Mouse (Mus musculus) neural tube, embryonic 14.5 days (tissue): ENCODE results near the gene Galntl5. TPM values are rescaled to one million over a fixed set of nuclear protein-coding genes. Genes with fewer than 3 reads are reported as not detected.
"Not testable (repeated sequence)": the region's sequence is repeated elsewhere in the genome, so short reads cannot be mapped to it uniquely, and the experiment has no call there.

ENCODE experiments used
- ATAC-seq: fragments of 200-750 bp; cut with Nextera tagmentation; 2 replicates; pipeline ENCODE4 v1.8.0; 2017; ENCODE audit warnings: low read depth, mild to moderate bottlenecking, moderate TSS enrichment, moderate library complexity
- H3K27ac ChIP-seq: fragments of 300-500 bp; sonication (generic); 2 replicates; pipeline ENCODE4 v1.5.1; 2014; ENCODE audit warnings: low read depth, mild to moderate bottlenecking, control low read depth, low read length, moderate library complexity, mixed read lengths
- H3K27me3 ChIP-seq: fragments of 300-500 bp; sonication (generic); 2 replicates; pipeline ENCODE4 v1.6.1; 2014; ENCODE audit warnings: low read length; ENCODE audit not compliant: control insufficient read depth, insufficient read depth
- H3K36me3 ChIP-seq: fragments of 300-500 bp; sonication (generic); 2 replicates; pipeline ENCODE4 v1.6.1; 2014; ENCODE audit warnings: low read length, mixed read lengths; ENCODE audit not compliant: control insufficient read depth, insufficient read depth
- H3K4me1 ChIP-seq: fragments of 300-500 bp; sonication (generic); 2 replicates; pipeline ENCODE4 v1.6.1; 2014; ENCODE audit warnings: low read length; ENCODE audit not compliant: control insufficient read depth, insufficient read depth
- H3K4me2 ChIP-seq: fragments of 300-500 bp; sonication (generic); 2 replicates; pipeline ENCODE4 v1.6.1; 2014; ENCODE audit warnings: mild to moderate bottlenecking, low read depth, low read length, control low read depth
- H3K4me3 ChIP-seq: fragments of 300-500 bp; sonication (generic); 2 replicates; pipeline ENCODE4 v1.5.1; 2014; ENCODE audit warnings: low read depth, low read length, control low read depth, mixed read lengths
- H3K9ac ChIP-seq: fragments of 300-500 bp; sonication (generic); replicated peaks from 2 replicates; pipeline ENCODE4 v1.6.1; 2014; ENCODE audit warnings: low read depth, mild to moderate bottlenecking, control low read depth, low read length, mixed read lengths
- H3K9me3 ChIP-seq: fragments of 300-500 bp; sonication (generic); 2 replicates; pipeline ENCODE4 v1.6.1; 2016; ENCODE audit warnings: low read length; ENCODE audit not compliant: control insufficient read depth
- WGBS: fragments of 180-500 bp; shearing (Covaris S2); extraction: QIAGEN DNeasy Blood & Tissue Kit; methylation state at CpG from one replicate; pipeline ENCODE4 v1.1.7; 2014; 5-methylcytosine and 5-hydroxymethylcytosine counted together
- polyA plus RNA-seq: library from polyadenylated mRNA; unstranded; fragments of >200 nt; fragmentation: Nextera tagmentation; extraction: Ambion mirVana; gene quantifications from 2 replicates; pipeline ENCODE4 v1.2.1, GENCODE M21; 2014

Galntl5 gene
- polyA plus RNA-seq, 1 experiment from 2014 or later: not detected

DNA sequence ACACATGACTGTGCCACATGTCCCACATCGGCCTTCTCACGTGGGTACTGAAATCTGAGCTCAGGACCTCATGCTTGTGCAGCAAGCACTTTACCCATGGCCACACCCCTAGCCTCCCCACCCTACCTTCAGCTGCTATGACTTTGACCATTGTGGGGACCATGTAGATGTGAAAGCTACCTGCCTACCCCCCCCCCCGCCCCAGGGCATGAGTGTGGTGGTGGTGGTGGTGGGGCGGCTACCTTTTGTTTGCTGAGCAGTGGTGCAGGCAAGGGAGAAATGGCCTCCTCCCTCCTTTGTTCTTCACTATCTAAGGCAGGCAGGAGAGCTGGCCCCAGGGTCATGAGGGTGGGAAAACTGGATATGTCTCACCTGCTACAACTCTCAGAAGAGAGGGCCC is 18.3 kb upstream of the Galntl5 start:
- 86% methylated on average over 4 of the region's 4 CpGs for WGBS
- ATAC-seq: no peak

GRCm38 (mm10) chr5:25163938-25164337 is 17.3 kb upstream of the Galntl5 start:
- H3K4me3 ChIP-seq: no peak overlapping the region
- 95% methylated on average over 3 of the region's 3 CpGs for WGBS
- H3K27ac ChIP-seq: no peak overlapping the region
- no peaks in the 10 kb centered on the region for H3K27me3 ChIP-seq
- 0 out of 2 replicates have a peak, but pooled peaks cover 2% of the 10 kb centered on the region for H3K4me1 ChIP-seq
- no peaks in the 10 kb centered on the region for H3K36me3 ChIP-seq
- ATAC-seq: no peak
- H3K9ac ChIP-seq: no peak overlapping the region
- no peak overlapping the region for H3K4me2 ChIP-seq
- no peaks in the 10 kb centered on the region for H3K9me3 ChIP-seq

More for the DNA sequence above, 18.3 kb upstream of the Galntl5 start:
- no peak overlapping the region for H3K4me2 ChIP-seq
- H3K27ac ChIP-seq: no peak overlapping the region
- H3K4me1 ChIP-seq: 0 out of 2 replicates have a peak, but pooled peaks cover 2% of the 10 kb centered on the region
- H3K9me3 ChIP-seq: no peaks in the 10 kb centered on the region
- no peak overlapping the region for H3K9ac ChIP-seq
- no peaks in the 10 kb centered on the region for H3K27me3 ChIP-seq
- no peaks in the 10 kb centered on the region for H3K36me3 ChIP-seq
- H3K4me3 ChIP-seq: no peak overlapping the region

GRCm38 (mm10) chr5:25164341-25164740 is 16.9 kb upstream of the Galntl5 start:
- Histone ChIP-seq H3K9ac (no peak overlapping the region), H3K9me3 (no peaks in the 10 kb centered on the region), H3K27me3 (no peaks in the 10 kb centered on the region), H3K36me3 (no peaks in the 10 kb centered on the region), H3K27ac (no peak overlapping the region), H3K4me2 (no peak overlapping the region), H3K4me3 (no peak overlapping the region), H3K4me1 (0 out of 2 replicates have a peak, but pooled peaks cover 2% of the 10 kb centered on the region)
- no peak for ATAC-seq
- 88% methylated on average over 1 of the region's 1 CpGs for WGBS

DNA sequence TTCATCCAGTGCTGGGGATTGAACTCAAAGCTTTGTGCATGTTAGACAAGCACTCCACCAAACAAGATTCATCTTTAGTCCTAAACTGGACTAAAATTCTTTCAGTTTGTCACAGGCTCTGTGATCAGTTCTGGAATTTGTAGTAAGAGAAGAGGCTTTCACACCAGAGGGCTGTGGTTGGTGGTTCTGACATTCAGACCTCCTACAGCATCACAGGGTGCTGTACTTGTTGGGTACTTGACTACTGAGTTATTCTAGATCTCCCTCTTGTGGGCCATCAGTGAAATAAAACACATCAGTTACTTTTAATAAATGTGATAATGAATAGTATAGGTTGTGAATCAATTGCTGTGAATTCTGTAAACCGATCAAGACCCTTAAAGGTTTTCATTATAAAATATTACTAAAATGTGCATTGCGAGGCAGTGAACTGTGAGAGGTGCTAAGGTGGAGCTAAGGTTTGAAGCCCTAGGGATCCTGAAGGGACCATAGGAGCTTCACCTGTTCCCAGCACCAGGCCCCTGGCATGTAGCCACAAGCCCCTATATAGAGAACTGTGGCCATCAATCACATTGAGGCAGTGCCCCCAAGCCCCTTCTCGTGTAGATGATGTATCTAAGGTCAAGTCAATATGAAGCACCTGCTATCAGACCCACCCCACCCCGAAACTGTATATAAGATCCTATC is 16.0 kb upstream of the Galntl5 start:
- H3K4me3 ChIP-seq: no peak overlapping the region
- no peaks in the 10 kb centered on the region for H3K9me3 ChIP-seq
- 82% methylated on average over 4 of the region's 4 CpGs for WGBS
- no peak overlapping the region for H3K4me2 ChIP-seq
- 0 out of 2 replicates have a peak, but pooled peaks cover 2% of the 10 kb centered on the region for H3K4me1 ChIP-seq
- no peak overlapping the region for H3K9ac ChIP-seq
- no peaks in the 10 kb centered on the region for H3K36me3 ChIP-seq
- no peak for ATAC-seq
- H3K27me3 ChIP-seq: no peaks in the 10 kb centered on the region
- H3K27ac ChIP-seq: no peak overlapping the region

GRCm38 (mm10) chr5:25165789-25166135 is 15.5 kb upstream of the Galntl5 start:
- Histone ChIP-seq H3K9me3 (no peaks in the 10 kb centered on the region), H3K4me1 (no peaks in the 10 kb centered on the region), H3K4me2 (no peak overlapping the region), H3K9ac (no peak overlapping the region), H3K27ac (no peak overlapping the region), H3K4me3 (no peak overlapping the region), H3K27me3 (no peaks in the 10 kb centered on the region), H3K36me3 (no peaks in the 10 kb centered on the region)
- 84% methylated on average over 3 of the region's 3 CpGs for WGBS
- no peak for ATAC-seq

GRCm38 (mm10) chr5:25166665-25167064 is 14.6 kb upstream of the Galntl5 start:
- ATAC-seq: no peak
- Histone ChIP-seq H3K4me3 (no peak overlapping the region), H3K27me3 (no peaks in the 10 kb centered on the region), H3K27ac (no peak overlapping the region), H3K36me3 (no peaks in the 10 kb centered on the region), H3K4me1 (no peaks in the 10 kb centered on the region), H3K4me2 (no peak overlapping the region), H3K9me3 (no peaks in the 10 kb centered on the region), H3K9ac (no peak overlapping the region)
- WGBS: 87% methylated on average over 4 of the region's 4 CpGs

GRCm38 (mm10) chr5:25177937-25178336 is 3.3 kb upstream of the Galntl5 start:
- H3K4me2 ChIP-seq, H3K9ac ChIP-seq, H3K4me3 ChIP-seq, H3K27me3 ChIP-seq, H3K4me1 ChIP-seq, H3K9me3 ChIP-seq, ATAC-seq, H3K36me3 ChIP-seq, H3K27ac ChIP-seq: not testable (repeated sequence)
- WGBS: 93% methylated on average over 5 of the region's 5 CpGs

GRCm38 (mm10) chr5:25178543-25178942 is 2.7 kb upstream of the Galntl5 start:
- not testable (repeated sequence) for H3K36me3 ChIP-seq, H3K9me3 ChIP-seq, H3K4me3 ChIP-seq, H3K4me2 ChIP-seq, H3K27ac ChIP-seq, ATAC-seq, H3K4me1 ChIP-seq, H3K27me3 ChIP-seq, H3K9ac ChIP-seq
- 80% methylated on average over 4 of the region's 4 CpGs for WGBS

DNA sequence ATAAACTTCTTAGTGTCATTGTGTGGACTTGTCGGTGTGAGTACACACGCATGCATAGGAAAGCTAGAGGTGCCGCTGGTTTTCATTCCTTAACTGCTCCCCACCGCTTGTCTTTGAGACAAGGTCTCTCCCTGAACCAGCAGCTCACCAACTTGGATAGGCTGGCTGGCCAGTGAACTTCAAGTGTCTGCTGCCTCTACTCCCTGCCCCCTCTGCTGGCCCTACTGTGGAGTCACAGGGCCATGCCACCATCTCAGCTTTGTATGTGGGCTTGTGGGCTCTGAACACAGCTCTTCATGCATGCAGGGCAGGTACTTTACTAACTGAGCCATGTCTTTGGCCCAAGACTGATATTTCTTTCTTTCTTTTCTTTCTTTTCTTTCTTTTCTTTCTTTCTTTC is 2.0 kb upstream of the Galntl5 start:
- Histone ChIP-seq H3K4me1 (no peaks in the 10 kb centered on the region), H3K27ac (no peak overlapping the region), H3K36me3 (no peaks in the 10 kb centered on the region), H3K27me3 (no peaks in the 10 kb centered on the region), H3K4me3 (no peak overlapping the region), H3K9ac (no peak overlapping the region), H3K9me3 (no peaks in the 10 kb centered on the region), H3K4me2 (no peak overlapping the region)
- WGBS: 92% methylated on average over 4 of the region's 4 CpGs
- ATAC-seq: no peak
